Mouse (Mus musculus) erythroblast, embryonic 14.5 days (primary cell): ENCODE measurements at regions not wholly inside any gene's neighbourhood (a gene's known extent, or its start where the extent isn't known, plus 50 kb on each side); places are given as distances from the start of the nearest gene placed in this dataset.

Experiments
- GATA1 ChIP-seq: IDR thresholded peaks from 2 replicates; pipeline ENCODE4 v1.6.1; 2012; ENCODE audit warnings: low read length, inconsistent platforms, mixed read lengths
- TAL1 ChIP-seq: IDR thresholded peaks from 3 replicates; pipeline ENCODE4 v1.6.1; 2012; ENCODE audit warnings: low read length, inconsistent platforms, mixed read lengths

DNA sequence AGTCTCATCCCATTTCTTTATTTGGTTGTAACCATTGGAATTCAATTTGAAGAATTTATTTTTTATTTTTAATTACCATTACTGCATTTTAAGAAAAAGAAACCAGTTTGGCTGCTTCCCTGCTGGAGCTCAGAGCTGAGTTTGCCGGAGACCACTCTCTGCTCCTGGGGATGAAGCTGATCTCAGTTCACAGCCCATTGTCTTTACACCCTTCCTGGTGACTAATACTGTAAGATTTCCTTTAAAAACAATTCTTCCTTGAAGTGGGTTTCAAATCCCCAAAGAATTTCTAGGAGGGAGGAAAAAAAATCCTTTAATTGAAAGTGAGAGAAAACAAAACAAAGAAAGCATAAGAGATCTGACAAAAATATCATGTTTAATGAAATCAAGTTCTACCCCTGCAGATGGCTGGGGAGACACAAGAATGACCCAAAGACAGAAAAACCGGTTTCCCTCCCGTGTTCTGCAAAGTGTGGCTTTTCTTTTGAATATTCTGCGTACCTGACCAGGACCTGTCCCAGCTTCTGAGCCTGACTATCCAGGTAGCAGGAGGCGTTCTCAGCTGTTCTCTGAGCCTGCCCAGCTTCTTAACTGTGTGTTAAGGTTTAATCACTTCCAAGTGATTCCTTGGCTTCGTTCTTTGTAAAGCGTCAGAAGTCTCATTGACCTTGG lies 216.1 kb downstream of the Bcl11a start:
- no peak for TF ChIP-seq TAL1
- no peak for TF ChIP-seq GATA1
